Mouse (Mus musculus) liver, embryonic 14.5 days (tissue): Measurements from ENCODE around the gene Itga11. TPM values are rescaled to one million over a fixed set of nuclear protein-coding genes. Genes with fewer than 3 reads are reported as not detected.
A peak's percentile ranks its signal among the peaks of the same experiment; 100 is the strongest.

ENCODE experiments used
- ATAC-seq: fragments of 200-750 bp; cut with Nextera tagmentation; 2 replicates; pipeline ENCODE4 v1.8.0; 2017; ENCODE audit warnings: moderate number of reproducible peaks, mild to moderate bottlenecking, moderate library complexity; ENCODE audit not compliant: insufficient read depth
- DNase-seq, 3 experiments: peaks; one replicate each; pipeline ENCODE4 v3.0.0-alpha.2; 2012 to 2013; ENCODE audit warnings: low read depth in 3 of 3, low spot score in 3 of 3
- H3K27ac ChIP-seq: fragments of 300-500 bp; sonication (generic); 2 replicates; pipeline ENCODE4 v1.5.1; 2014; ENCODE audit warnings: moderate library complexity, mild to moderate bottlenecking, control low read depth, inconsistent platforms
- H3K27me3 ChIP-seq: fragments of 300-500 bp; sonication (generic); 2 replicates; pipeline ENCODE4 v1.6.1; 2014; ENCODE audit warnings: mild to moderate bottlenecking, low read length, moderate library complexity; ENCODE audit not compliant: control insufficient read depth, insufficient read depth
- H3K36me3 ChIP-seq: fragments of 300-500 bp; sonication (generic); replicated peaks from 2 replicates; pipeline ENCODE4 v1.6.1; 2014; ENCODE audit warnings: low read depth; ENCODE audit not compliant: control insufficient read depth, insufficient read depth
- H3K4me1 ChIP-seq, 2 experiments: fragments of 200-500 bp in 1 of 2; fragments of 300-500 bp in 1 of 2; sonication (generic) in 1 of 2; replicated peaks; 2 replicates each; pipeline ENCODE4 v1.6.1; 2012 to 2014; ENCODE audit warnings: antibody characterized with exemption in 1 of 2, inconsistent platforms in 1 of 2, low read length in 1 of 2; ENCODE audit not compliant: control insufficient read depth in 2 of 2, insufficient read depth in 2 of 2
- H3K4me2 ChIP-seq: fragments of 300-500 bp; sonication (generic); 2 replicates; pipeline ENCODE4 v1.6.1; 2014; ENCODE audit warnings: low read depth, mild to moderate bottlenecking, control low read depth, moderate library complexity
- H3K4me3 ChIP-seq, 2 experiments: fragments of 200-500 bp in 1 of 2; fragments of 300-500 bp in 1 of 2; sonication (generic) in 1 of 2; 2 replicates each; pipeline ENCODE4 v1.5.1; 2012 to 2014; ENCODE audit warnings: low read depth in 2 of 2, low read length in 2 of 2, mild to moderate bottlenecking in 2 of 2, control low read depth in 1 of 2, inconsistent platforms in 1 of 2, moderate library complexity in 1 of 2; ENCODE audit not compliant: insufficient read depth in 1 of 2
- H3K9ac ChIP-seq: fragments of 300-500 bp; sonication (generic); replicated peaks from 2 replicates; pipeline ENCODE4 v1.6.1; 2014; ENCODE audit warnings: mild to moderate bottlenecking, control low read depth, moderate library complexity
- H3K9me3 ChIP-seq: fragments of 300-500 bp; sonication (generic); 2 replicates; pipeline ENCODE4 v1.6.1; 2016; ENCODE audit warnings: low read length, mixed read lengths; ENCODE audit not compliant: control insufficient read depth
- CTCF ChIP-seq: IDR thresholded peaks from 2 replicates; pipeline ENCODE4 v1.5.1; 2016; ENCODE audit warnings: antibody characterized with exemption, low read depth, control low read depth
- EP300 ChIP-seq: IDR thresholded peaks from 2 replicates; pipeline ENCODE4 v1.6.1; 2016; ENCODE audit warnings: antibody characterized with exemption, low read depth
- WGBS: fragments of 180-500 bp; shearing (Covaris S2); extraction: QIAGEN DNeasy Blood & Tissue Kit; methylation state at CpG from one replicate; pipeline ENCODE4 v1.1.7; 2014; ENCODE audit not compliant: insufficient replicate concordance; 5-methylcytosine and 5-hydroxymethylcytosine counted together
- polyA plus RNA-seq, 2 experiments: library from polyadenylated mRNA; depleted of rRNA in 1 of 2; stranded (reverse) in 1 of 2; unstranded in 1 of 2; fragments of >200 nt; fragmentation: Nextera tagmentation in 1 of 2; extraction: Ambion mirVana in 1 of 2; gene quantifications; 2 replicates each; pipeline versions ENCODE4 v1.2.1 to v1.2.3; 2012 to 2014

Gene Itga11
- polyA plus RNA-seq, 2 experiments, result 0.07 to 0.08 TPM

DNA sequence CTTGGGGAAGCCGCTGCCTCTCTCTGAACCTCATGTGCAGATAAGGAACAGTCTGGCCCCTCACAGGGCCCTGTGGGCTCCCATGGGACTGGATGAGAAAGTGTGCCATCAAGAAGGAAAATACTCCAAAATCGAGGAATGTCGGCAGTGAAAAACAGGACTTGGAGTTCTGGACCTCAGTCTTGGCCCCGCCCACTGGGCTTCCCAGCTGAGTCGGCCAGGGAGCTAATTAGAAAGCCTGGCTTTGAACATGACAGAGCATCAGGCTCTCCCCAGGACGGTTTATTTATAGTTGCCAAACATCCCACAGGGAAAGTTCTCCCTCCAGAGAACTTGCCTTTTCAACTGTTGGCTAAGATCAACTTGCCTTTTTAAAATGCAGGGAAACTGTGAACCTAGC is 72.0 kb downstream of the Itga11 start:
- no peaks in the 10 kb centered on the region for H3K4me1 ChIP-seq
- H3K36me3 ChIP-seq, result no peaks in the 10 kb centered on the region
- no peaks in the 10 kb centered on the region for H3K27me3 ChIP-seq
- TF ChIP-seq CTCF, result no peak
- TF ChIP-seq EP300, result no peak
- 53% methylated on average over 6 of the region's 6 CpGs for WGBS
- H3K4me3 ChIP-seq, result no peak overlapping the region
- H3K4me2 ChIP-seq, result no peak overlapping the region
- H3K27ac ChIP-seq, result no peak overlapping the region
- DNase-seq (no peak), ATAC-seq (no peak)
- H3K9me3 ChIP-seq, result no peaks in the 10 kb centered on the region
- H3K9ac ChIP-seq, result no peak overlapping the region

- no peak overlapping the region for H3K9ac ChIP-seq
- no peak for DNase-seq
- H3K9me3 ChIP-seq, result no peaks in the 10 kb centered on the region
These were observed 72.8 kb downstream of the Itga11 start for GRCm38 (mm10) chr9:62750381-62750780.

DNA sequence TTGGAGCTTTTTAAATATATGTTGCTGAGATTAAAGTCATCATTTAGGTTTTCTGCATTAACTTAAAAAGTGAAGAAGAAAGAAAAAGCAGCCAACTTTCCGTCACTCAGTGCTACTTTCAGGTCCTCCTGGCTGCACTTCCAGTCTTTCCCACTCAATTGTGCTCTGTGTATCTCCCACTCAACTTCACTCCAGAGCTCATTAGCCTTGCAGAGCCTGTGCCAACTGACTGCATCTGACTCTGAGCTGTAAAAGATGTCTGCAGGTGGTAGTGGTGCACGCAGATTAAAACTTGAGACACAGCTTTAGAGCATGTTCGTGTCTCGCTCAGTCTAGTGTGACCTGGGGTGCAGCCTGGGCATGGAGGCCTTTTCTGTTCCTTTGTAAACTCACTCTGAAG is 80.7 kb downstream of the Itga11 start:
- TF ChIP-seq CTCF (no peak), EP300 (no peak)
- DNase-seq (no peak), ATAC-seq (no peak)
- Histone ChIP-seq H3K27ac (no peak overlapping the region), H3K9me3 (no peaks in the 10 kb centered on the region), H3K4me3 (no peak overlapping the region), H3K9ac (no peak overlapping the region), H3K36me3 (no peaks in the 10 kb centered on the region), H3K4me1 (no peaks in the 10 kb centered on the region), H3K4me2 (no peak overlapping the region), H3K27me3 (no peaks in the 10 kb centered on the region)
- WGBS, result 73% methylated on average over 4 of the region's 4 CpGs

More at GRCm38 (mm10) chr9:62750381-62750780, 72.8 kb downstream of the Itga11 start:
- 73% methylated on average over 11 of the region's 11 CpGs for WGBS
- H3K4me1 ChIP-seq, result no peaks in the 10 kb centered on the region
- no peak for ATAC-seq
- TF ChIP-seq CTCF (no peak), EP300 (no peak)
- no peaks in the 10 kb centered on the region for H3K27me3 ChIP-seq
- no peak overlapping the region for H3K4me2 ChIP-seq
- no peak overlapping the region for H3K4me3 ChIP-seq
- H3K36me3 ChIP-seq, result no peaks in the 10 kb centered on the region
- no peak overlapping the region for H3K27ac ChIP-seq

DNA sequence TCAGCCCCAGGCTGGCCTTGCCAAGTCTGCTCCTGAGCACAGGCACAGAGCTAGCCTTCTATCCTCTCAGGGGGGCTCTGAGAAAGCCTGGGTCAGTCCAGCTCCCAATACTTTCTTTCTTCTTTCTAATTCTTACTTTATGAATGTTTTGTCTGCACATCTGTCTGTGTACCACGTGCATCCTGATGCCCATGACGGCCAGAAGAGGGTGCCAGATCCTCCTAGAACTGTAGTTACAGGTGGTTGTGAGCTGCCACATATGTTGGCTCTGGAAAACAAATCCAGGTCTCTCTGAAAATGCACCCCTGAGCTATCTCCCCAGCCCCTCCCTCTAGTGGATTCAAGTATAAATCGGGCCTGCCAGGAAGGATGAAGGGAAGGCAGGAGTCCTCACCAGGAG is 82.0 kb downstream of the Itga11 start:
- DNase-seq, result no peak
- TF ChIP-seq EP300 (no peak), CTCF (peak; percentile 40; the same call in 1 of the 2 replicates)

DNA sequence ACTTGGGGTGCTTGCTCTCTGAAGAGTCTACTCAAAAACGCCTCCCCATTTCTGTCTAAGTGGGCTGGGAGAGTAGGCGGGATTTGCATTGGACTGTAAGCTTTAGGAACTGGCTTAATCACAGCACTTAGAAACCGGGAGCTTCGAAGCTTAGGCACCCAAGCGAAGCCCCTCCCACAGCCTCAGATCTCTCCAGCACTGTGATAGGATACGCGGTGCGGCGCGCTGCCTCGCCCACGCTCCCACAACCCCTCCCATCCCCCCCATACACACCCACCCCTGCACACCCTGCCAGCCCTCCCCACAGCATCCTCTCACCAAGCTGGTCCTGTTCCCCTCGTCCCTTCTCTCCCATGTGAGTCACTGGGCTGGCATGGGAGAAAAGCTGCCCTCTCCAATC is 85.9 kb downstream of the Itga11 start:
- TF ChIP-seq EP300, result no peak
- no peak for TF ChIP-seq CTCF
- H3K27ac ChIP-seq, result no peak overlapping the region
- no peaks in the 10 kb centered on the region for H3K36me3 ChIP-seq
- no peak overlapping the region for H3K4me2 ChIP-seq
- no peaks in the 10 kb centered on the region for H3K4me1 ChIP-seq
- no peaks in the 10 kb centered on the region for H3K9me3 ChIP-seq
- H3K9ac ChIP-seq, result no peak overlapping the region
- H3K4me3 ChIP-seq, result no peak overlapping the region
- ATAC-seq (no peak), DNase-seq (no peak)
- WGBS, result 11% methylated on average over 13 of the region's 13 CpGs
- H3K27me3 ChIP-seq, result no peaks in the 10 kb centered on the region; the same call in 1 of the 2 replicates

More for the DNA sequence above, 82.0 kb downstream of the Itga11 start:
- Histone ChIP-seq H3K4me2 (no peak overlapping the region), H3K9ac (no peak overlapping the region), H3K4me1 (no peaks in the 10 kb centered on the region), H3K27me3 (no peaks in the 10 kb centered on the region; the same call in 1 of the 2 replicates), H3K4me3 (no peak overlapping the region), H3K27ac (no peak overlapping the region), H3K9me3 (no peaks in the 10 kb centered on the region), H3K36me3 (no peaks in the 10 kb centered on the region)
- WGBS, result 36% methylated on average over 3 of the region's 3 CpGs
- no peak for ATAC-seq
